Mouse (Mus musculus) thymus, adult 2 months (tissue): ENCODE measurements around the gene Ybey.

ENCODE experiments used
- CTCF ChIP-seq: fragments of 200-500 bp; IDR thresholded peaks from 2 replicates; pipeline ENCODE4 v1.5.1; 2012; ENCODE audit warnings: mild to moderate bottlenecking, control low read depth, low read length, moderate library complexity, borderline replicate concordance; ENCODE audit not compliant: control insufficient read depth, poor library complexity, insufficient read depth; ENCODE audit errors: extremely low read depth
- POLR2A ChIP-seq: fragments of 200-500 bp; IDR thresholded peaks from 2 replicates; pipeline ENCODE4 v1.6.1; 2012; ENCODE audit warnings: mild to moderate bottlenecking, low read length, control low read depth, moderate library complexity; ENCODE audit not compliant: control insufficient read depth, poor library complexity, insufficient read depth; ENCODE audit errors: extremely low read depth

DNA sequence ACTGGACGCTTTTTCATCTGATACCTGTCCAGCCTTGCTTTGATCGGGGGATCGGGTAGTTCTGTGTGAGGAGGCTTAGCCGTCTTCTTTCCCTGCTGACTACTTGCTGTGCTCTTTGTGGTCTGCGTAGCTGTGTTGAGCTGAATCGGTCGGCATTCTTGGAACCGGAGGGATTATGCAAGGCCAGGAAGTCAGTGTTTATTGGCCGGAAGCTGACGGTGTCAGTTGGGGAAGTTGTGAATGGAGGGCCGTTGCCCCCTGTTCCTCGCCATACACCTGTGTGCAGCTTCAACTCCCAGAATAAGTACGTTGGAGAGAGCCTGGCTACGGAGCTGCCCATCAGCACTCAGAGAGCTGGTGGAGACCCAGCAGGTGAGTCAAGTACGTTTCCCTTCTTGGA is 20.3 kb upstream of the Ybey start:
- TF ChIP-seq POLR2A = no peak
- TF ChIP-seq CTCF = no peak
